Mouse (Mus musculus) bone marrow macrophage, adult 2 months (primary cell): ENCODE measurements around the gene Rnaseh2b. TPM values are rescaled to one million over a fixed set of nuclear protein-coding genes. Genes with fewer than 3 reads are reported as not detected.

Source experiments
- H3K27ac ChIP-seq: 2 replicates; pipeline ENCODE4 v1.5.1; 2012; ENCODE audit warnings: low read depth, low read length; ENCODE audit not compliant: insufficient read depth
- H3K4me1 ChIP-seq: 2 replicates; pipeline ENCODE4 v1.6.1; 2012; ENCODE audit warnings: low read length; ENCODE audit not compliant: control insufficient read depth, insufficient read depth
- H3K4me3 ChIP-seq: 2 replicates; pipeline ENCODE4 v1.5.1; 2012; ENCODE audit warnings: mild to moderate bottlenecking, low read length, moderate library complexity; ENCODE audit not compliant: insufficient read depth
- CTCF ChIP-seq: IDR thresholded peaks from 2 replicates; pipeline ENCODE4 v1.5.1; 2012; ENCODE audit warnings: low read depth, mild to moderate bottlenecking, low read length, moderate library complexity
- POLR2A ChIP-seq: IDR thresholded peaks from 2 replicates; pipeline ENCODE4 v1.6.1; 2012; ENCODE audit warnings: mild to moderate bottlenecking, low read depth, low read length, borderline replicate concordance
- polyA plus RNA-seq: library from polyadenylated mRNA; stranded (reverse); fragments of >200 nt; gene quantifications from 2 replicates; pipeline ENCODE4 v1.2.4, GENCODE M21; 2012; ENCODE audit not compliant: missing spikeins, insufficient read depth, insufficient read length

Gene Rnaseh2b
- polyA plus RNA-seq, 1 experiment, result 20.7 TPM

DNA sequence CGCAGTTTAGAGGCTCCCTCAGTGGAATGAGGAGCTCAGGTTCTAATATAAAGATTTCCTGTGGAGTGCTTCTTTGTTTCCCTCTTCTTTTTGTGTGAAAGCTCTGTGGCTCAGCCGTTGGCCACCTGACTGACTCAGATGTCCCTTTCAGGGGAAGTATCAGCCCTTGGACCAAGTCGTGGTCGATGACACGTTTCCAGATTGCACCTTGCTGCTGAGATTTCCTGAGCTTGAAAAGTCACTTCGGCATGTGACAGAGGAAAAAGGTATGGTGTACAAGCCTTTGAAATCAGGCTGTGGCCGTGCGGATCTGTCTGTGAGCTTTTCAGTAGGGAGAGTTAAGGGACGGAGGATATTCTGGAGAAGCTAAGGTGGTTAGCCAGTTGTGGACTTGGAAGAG is 61.0 kb downstream of the Rnaseh2b start:
- H3K27ac ChIP-seq, result no peak overlapping the region
- no peak for TF ChIP-seq POLR2A
- TF ChIP-seq CTCF, result no peak
- H3K4me3 ChIP-seq, result no peak overlapping the region
- peaks cover 8% of the 10 kb centered on the region for H3K4me1 ChIP-seq

DNA sequence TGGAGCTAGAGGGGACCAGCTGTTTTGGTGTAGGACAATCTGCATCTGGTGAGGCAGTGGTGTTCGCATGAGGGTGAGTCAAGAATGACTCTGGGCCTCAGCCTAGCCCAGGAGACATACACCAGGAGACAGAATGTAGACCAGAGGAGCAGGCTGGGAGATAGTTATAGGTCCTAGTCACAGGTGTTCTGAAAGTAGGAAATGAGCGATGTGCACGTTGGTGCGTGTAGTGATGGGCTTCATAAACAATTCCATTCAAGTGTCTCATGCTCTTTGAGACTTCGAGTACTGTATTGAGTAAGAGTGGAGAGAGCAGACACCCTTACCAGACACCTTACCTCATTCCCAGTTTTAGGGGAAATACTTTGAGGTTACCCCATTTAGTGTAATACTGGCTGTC is 61.4 kb downstream of the Rnaseh2b start:
- Histone ChIP-seq H3K4me1 (peaks cover 8% of the 10 kb centered on the region), H3K27ac (no peak overlapping the region)
- TF ChIP-seq CTCF (no peak), POLR2A (no peak)

DNA sequence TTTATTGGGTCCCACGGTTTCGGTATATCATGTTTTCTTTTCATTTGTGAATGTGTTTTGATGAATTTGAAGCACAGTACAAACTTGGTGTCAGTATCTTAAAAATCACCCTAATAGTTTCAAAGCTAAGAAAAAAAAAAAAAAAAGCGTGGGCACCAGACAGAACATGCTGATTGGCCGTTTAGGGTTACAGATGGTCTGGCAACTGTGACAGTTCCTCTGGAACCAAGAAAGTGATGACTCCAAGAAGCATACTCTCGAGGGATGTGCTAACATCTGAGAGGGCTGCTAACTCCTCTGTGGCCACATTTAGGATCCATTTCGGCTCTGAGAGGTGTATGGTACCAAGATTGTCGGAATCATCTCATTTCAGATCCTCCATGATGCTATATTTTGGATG is 62.8 kb downstream of the Rnaseh2b start:
- Histone ChIP-seq H3K4me3 (no peak overlapping the region), H3K27ac (no peak overlapping the region), H3K4me1 (peaks cover 8% of the 10 kb centered on the region)
- TF ChIP-seq CTCF (no peak), POLR2A (no peak)

More for the DNA sequence above, 61.4 kb downstream of the Rnaseh2b start:
- H3K4me3 ChIP-seq, result no peak overlapping the region

DNA sequence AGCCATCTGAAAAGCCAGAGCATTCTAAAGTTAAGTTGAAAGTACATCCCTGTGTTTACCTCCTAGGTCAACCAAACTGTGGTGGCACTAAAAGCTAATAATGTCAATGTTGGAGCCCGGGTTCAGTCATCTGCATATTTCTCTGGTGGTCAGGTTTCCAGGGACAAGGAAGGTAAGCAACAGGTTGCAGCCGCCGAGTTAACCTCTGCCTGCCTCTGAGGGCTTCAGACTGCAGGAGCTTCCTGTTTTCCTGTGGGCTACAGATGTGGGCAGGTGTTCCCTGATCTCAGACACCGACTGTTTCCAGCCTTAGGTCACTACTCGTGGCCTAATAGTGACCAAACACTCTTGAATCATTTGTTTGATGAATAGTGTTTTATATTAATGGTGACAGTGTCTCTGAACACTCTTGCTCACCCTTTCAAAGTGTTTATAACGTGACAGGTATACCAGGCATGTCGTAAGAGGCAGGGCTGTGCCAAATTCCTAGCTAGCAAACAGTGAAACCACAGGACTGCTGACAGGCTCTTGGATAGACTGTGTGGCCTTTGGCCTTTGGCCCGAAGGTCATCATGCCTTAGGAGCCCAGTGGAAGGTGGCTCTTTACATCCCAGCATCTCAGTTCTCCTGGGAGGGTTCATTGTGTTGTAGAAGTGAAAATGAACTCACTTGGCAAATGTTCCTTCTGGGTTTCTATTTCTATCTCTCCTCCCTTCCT is 69.0 kb downstream of the Rnaseh2b start:
- Histone ChIP-seq H3K27ac (no peak overlapping the region), H3K4me3 (no peak overlapping the region), H3K4me1 (no peaks in the 10 kb centered on the region)
- TF ChIP-seq CTCF (no peak), POLR2A (no peak)

DNA sequence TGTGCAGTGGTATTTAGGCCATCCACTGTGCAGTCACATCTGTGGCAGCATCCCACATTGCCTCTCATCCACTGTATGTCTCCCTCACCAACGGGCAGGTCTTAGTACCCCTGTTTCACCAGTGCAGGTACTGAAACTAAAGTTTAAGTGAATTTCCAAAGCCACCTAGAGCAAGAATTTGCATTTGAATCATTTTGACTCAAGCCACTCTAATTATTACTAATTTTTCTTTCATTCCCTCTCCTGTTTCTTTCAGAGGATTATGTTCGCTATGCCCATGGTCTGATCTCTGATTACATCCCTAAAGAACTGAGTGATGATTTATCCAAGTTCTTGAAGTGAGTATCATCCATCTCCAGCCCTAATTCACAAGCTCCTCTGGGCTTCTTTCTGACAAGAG is 71.4 kb downstream of the Rnaseh2b start:
- H3K4me3 ChIP-seq, result no peak overlapping the region
- no peaks in the 10 kb centered on the region for H3K4me1 ChIP-seq
- no peak overlapping the region for H3K27ac ChIP-seq
- TF ChIP-seq CTCF, result no peak
- TF ChIP-seq POLR2A, result no peak

DNA sequence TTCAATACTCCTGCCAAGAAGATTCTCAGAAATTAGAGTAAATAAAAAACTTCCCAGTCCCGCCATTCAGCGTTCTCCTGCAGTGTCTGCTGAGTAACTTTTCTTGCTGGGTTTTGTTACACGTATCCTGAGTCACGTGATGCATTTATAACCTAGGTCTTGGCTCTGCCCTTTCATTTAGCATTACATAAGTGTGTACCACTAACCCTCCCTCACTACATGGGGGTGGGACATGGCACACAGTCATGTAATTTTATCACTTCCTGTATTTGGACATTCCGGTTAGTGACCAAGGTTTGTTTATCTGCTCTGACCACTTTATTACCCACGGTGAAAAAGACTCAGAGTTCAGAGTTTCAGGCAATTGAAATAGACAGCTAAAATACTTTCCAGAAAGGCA is 78.4 kb downstream of the Rnaseh2b start:
- no peak overlapping the region for H3K4me3 ChIP-seq
- H3K4me1 ChIP-seq, result peaks cover 4% of the 10 kb centered on the region; the same call in 1 of the 2 replicates
- H3K27ac ChIP-seq, result no peak overlapping the region
- TF ChIP-seq CTCF (no peak), POLR2A (no peak)

DNA sequence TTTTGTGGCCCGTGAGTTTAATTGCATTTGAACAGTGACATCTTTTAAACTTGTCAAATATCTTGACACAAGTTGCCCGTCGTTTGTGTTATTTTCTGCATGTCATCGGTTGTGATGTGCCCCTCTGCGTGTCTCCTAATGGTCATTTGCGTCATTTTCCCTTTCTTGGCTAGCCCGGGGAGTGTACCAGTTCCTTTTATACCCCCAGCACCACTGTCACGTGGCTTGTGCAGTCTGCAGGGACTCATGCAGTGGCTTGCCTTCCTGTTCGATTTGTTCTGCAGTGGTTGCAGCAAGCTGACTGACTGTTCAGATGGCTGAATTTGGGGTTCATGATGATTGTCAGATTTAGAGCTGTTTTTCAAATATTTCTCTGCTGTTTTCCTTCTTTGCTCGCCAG is 81.6 kb downstream of the Rnaseh2b start:
- TF ChIP-seq POLR2A, result no peak
- TF ChIP-seq CTCF, result no peak
- H3K4me3 ChIP-seq, result no peak overlapping the region
- H3K27ac ChIP-seq, result no peak overlapping the region
- peaks cover 4% of the 10 kb centered on the region; the same call in 1 of the 2 replicates for H3K4me1 ChIP-seq

DNA sequence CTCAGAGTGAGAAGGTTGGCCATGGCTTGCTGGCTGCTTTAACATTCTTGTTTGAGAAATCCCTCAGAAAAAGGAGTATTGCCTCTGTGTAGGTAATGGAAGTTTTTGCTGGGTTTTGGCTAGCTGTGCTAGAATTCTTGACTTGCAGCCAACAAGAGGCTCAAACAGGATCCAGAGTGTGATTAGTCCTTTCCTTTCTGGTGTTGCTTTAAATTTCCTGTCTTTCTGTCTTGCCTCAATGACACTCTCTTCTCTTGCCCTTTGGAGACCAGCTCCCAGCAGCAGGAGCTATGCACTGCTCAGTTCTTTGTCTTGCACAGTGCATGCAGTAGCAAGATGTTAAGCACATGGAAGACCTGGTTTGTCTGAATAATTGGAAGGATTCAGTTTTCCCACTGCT is 83.3 kb downstream of the Rnaseh2b start:
- no peak overlapping the region for H3K4me3 ChIP-seq
- peaks cover 2% of the 10 kb centered on the region; the same call in 1 of the 2 replicates for H3K4me1 ChIP-seq
- TF ChIP-seq CTCF (no peak), POLR2A (no peak)
- no peak overlapping the region for H3K27ac ChIP-seq

DNA sequence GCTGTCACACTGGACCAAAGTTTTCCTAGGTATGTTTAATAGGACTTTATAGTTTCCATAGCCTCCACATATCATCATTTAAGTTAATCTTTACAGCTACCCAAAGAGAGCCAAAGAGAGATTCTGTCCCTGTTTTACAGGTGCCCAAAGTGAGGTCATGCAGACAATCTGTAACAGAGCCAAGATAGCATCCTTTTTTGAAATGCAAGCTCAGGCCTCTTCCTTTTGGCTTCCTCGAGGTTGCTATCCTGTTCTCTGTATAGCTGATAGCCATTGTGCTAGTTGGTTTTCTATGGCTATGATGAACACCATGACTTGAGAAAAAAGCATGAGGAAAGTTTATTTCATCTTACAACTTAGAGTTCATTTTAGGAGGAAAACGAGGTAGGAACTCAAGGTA is 83.7 kb downstream of the Rnaseh2b start:
- Histone ChIP-seq H3K4me3 (no peak overlapping the region), H3K4me1 (peaks cover 2% of the 10 kb centered on the region; the same call in 1 of the 2 replicates), H3K27ac (no peak overlapping the region)
- TF ChIP-seq CTCF (no peak), POLR2A (no peak)

DNA sequence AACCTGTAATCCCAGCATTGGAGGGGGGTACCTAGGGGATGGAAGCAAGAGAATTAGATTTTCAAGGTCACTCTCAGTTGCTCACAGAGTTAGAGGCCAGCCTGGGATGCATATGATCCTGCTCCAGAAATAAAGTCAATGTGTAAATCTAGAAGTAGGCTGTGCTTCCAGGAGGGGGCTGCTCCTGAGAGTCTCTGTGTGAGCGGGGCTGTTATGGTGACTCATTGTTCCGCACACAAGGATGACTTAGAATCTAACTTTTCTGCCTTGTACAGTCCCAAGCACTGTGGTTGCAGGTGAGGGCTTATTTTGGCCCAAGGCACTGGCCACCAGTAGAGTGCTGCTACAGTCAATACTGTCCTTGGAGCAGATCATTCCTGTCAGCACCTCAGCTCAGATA is 87.0 kb downstream of the Rnaseh2b start:
- Histone ChIP-seq H3K27ac (no peak overlapping the region), H3K4me1 (no peaks in the 10 kb centered on the region), H3K4me3 (no peak overlapping the region)
- no peak for TF ChIP-seq CTCF
- no peak for TF ChIP-seq POLR2A
